Mouse (Mus musculus): ENCODE results near the gene Zfp189.
A peak's percentile ranks its signal among the peaks of the same experiment; 100 is the strongest.
"Not testable (repeated sequence)": the region's sequence is repeated elsewhere in the genome, so short reads cannot be mapped to it uniquely, and the experiment has no call there.

The Zfp189 gene

DNA sequence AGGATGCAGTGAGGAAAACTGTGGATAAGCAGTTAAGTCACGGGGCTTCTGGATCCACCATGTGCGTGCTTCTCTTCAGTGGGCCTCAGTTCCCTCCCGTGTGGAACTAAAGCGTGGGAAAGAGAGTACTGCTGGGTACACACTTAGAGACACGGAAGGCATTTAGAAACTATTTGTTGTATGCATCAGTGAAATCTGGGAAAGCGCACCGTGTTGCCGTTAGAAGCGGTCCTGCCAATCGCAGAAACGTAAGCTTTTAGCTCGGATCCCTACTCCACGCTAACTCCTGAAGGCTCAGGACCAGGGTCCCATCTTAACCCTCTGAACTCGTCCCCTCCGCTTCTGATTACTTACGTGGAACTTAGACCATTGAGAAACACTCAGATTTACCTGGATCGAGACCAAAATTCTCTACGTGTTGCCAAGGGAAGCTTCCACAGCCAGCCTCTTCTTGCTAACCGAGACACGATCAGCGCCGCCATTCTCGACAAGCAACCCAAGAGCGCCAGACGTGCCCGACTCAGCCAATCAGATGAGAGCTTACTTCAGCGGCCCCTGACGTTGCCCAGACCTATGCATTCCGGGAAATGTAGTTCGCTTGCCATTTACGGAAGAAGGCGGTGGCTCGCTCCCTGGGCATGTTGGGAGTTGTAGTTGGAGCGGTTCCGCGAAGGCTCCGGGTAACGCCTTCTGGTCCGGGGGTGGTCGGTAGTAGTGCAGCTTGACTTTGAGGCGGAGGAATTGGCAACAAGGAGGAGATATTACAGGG lies at the start of gene Zfp189, which contains the start of gene Mrpl50:
Gene Zfp189 (plus strand): TSS at position 605 of the 769 bp plus-strand sequence.
Gene Mrpl50 (minus strand): TSS at position 522 of the 769 bp plus-strand sequence.
- peak; percentile 91 for DNase-seq (ENCODE audit: extremely low spot score)

DNA sequence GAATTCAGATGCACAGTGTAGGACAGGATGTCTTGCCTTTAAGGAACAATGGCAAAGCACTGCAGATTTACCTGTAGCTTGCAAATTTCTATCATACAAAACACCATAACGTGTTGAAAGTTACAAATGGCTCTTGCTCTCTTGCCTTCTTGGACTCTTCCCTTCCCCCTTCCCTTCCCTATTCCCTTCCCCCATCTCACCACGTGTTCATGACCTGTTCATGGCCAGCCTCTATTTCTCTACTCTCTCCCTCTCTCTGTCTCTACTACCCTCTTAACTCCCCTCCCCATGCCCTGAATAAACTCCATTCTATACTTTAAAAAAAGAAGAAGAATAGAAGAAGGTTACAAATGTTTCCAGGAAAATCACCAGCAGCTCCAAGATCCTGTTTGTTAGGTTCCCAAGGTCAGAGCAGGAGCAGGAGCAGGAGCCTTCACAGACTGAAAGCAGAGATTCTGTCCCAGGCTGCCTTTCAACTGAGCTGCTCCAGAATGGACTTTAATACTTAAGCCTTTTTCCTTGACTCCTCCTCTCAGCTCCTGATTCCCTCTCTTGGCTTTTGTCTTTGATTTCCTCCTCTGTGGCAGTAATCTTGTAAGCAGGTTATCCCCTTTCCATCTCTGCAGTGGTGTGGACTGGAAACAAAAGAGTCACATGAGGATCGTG lies 47.4 kb upstream of the Zfp189 start, which contains the start of gene Acnat1:
Gene Acnat1 (minus strand): TSS at position 478 of the 666 bp plus-strand sequence.
- DNase-seq (ENCODE audit: extremely low spot score) = no peak

DNA sequence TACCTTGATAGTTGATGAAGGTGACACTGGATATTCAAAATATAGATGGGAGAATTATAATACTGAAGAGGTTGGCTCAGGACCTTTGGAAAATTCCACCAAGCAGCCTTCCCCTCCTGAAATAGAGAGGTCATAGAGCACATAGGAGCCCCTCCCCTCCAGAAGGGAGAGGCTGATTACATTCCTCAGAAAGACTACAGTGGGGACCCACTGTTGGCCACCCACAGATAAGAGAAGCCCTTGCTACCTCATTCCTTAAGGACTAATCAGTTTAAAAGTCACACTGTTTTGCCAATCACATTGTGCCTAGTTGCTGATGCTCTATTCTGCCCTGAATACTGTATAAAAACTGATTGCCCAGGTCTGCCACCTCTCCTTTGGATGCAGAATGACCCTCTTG lies 46.4 kb upstream of the Zfp189 start:
- DNase-seq (ENCODE audit: extremely low spot score) = no peak

DNA sequence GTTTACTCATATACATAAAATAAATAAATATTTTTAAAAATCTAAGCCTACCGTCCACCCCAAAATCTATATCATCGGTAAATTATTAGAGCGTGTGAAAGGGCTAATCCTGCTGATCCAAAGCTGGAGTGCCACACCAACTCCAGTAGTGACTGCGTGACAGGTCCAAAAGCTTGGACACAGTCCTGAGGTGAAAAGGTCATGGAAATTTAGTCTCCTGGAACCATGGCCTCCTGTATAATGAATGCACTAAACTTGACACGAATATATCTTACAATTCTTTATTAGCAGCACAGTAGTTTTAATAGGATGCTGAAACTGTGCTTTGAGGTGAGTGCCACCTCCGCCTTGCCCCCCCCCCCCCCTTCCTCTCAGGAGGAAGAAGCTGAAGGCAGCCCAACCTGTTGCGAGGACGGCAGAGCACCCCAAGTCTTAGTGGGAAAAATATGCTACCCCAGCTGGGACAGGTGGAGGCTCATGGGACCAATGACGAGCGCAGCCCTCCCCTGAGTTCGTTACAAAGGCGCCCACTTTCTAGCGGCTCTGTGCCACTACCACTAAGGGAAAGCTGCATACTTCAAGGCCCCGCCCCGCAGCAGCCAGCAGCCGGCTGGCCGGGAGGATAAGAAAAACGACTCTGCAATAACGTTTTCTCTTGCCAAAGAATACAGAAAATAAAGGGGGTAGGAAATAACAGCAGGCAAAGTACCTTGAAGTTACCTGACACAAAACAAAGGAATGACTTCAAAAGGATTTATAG lies 42.7 kb upstream of the Zfp189 start:
- peak; percentile 40 for DNase-seq (ENCODE audit: extremely low spot score)

DNA sequence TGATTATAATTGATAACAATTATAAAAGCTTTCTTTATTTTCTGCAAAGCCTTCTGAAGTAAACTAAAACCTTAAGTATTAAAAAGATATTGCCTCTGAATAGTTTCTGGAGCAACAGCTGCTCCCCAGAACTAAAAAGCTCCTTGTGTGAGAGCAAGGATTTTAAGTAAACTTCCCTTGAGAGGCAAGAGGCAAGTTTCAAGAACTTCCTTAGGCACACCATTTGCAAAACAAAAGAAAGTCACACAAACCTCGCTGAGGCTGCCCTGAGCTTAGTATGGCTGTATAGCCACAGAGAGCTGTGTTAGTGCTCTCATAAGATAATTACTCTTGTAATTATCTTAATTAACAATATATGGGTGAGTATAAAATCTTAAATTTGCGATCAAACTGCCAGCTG lies 41.9 kb upstream of the Zfp189 start:
- DNase-seq (ENCODE audit: extremely low spot score) = not testable (repeated sequence)

DNA sequence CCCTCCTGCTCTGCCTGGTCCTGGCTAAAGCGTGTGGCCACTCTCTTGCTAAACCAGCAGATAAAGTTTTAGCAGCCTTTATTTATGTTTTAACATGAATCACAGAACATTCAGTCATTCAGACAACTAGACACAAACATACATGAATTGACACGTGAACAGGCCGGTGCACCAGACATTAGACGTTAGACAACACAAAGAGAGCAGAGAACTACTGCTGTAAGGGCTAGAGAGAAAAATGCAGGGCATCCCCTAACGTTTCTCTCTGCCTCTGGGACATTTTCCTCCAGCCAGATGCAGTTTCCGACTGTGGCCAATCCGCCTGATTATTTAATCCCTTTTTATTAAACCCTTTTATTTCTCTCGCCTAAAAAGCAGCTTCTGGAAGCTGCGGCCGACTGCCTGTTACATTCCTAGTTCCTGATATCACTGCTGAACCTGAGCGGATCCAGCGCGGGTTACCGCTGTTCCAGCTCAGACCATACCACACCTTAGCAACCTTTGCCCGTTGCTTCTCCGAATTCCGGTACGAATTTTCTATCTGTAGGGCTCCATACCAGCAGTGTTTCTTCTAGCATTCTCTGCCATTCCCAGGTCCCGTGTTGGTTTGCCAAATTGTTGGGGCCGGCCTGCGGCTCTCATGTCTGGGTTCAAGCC lies 40.7 kb upstream of the Zfp189 start:
- peak; percentile 8 for DNase-seq (ENCODE audit: extremely low spot score)

DNA sequence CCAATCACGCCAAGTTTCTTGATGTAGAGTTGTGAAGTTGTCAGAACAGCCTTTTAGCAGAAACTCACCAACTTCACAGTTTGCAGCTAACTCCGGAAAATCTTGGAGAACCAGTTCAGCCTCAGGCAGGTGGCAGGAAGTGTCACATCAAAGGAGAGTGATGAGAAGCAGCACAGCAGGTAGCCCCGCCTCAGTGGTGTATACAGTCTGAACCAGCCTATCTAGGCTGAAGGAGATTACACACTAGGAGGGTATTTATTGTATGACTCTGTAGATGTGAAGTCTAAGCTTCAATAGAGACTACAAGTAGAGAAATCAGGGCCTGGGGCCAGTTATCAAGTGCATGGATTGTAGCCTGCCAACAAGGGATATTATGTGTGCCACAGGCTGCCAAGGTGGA lies 40.1 kb upstream of the Zfp189 start:
- peak; percentile 4 for DNase-seq (ENCODE audit: extremely low spot score)

DNA sequence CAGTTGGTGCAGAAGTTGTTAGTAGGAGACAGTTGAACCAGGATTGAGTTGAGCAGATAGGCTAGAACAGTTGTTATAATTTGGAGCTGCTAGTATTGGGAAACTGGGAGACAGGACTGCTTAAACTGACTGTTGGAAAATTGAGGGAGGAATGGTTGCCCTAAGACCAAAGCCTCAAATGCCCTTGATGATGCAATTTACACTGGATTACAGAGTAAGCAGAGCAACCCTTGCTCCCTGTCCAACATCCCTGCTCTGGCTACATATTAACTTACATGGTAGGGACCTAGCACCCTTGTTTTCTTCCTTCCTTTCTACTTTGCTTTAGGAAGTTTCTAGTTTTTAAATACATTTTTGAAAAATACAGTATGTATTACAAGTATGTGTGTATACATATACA lies 35.5 kb upstream of the Zfp189 start:
- no peak for DNase-seq (ENCODE audit: extremely low spot score)

DNA sequence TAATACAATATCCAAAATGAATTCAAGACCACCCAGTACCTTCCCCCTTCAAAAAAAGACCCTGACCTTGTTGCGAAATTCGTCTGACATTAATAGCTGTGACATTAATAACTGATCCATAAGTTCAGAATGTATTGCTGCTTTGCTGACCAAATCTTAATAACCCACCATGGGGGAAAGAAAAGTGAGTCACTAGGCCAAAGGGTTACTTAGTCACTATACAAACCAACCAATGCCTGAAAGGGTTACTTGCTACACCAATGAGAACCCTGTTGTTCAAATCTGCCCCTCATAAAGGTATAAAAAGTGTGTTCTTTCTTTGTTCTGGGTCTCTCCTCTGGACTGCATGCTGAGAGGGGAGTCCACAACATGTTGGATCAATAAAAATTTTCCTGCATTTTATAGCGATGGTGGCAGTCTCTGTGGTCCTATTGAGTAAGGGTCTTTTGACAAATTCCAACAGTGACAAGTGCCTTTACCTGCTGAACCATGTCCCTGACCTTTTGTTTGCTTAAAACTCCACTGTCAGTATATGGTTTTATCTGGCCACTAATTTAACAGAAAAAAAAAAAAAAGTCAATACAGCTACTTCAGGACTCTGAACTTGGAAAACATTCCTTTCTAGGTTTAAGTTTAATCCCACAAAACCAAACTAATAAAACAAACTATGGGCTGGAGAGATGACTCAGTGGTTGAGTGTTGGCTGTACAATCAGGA lies 34.9 kb upstream of the Zfp189 start:
- DNase-seq (ENCODE audit: extremely low spot score) = not testable (repeated sequence)

DNA sequence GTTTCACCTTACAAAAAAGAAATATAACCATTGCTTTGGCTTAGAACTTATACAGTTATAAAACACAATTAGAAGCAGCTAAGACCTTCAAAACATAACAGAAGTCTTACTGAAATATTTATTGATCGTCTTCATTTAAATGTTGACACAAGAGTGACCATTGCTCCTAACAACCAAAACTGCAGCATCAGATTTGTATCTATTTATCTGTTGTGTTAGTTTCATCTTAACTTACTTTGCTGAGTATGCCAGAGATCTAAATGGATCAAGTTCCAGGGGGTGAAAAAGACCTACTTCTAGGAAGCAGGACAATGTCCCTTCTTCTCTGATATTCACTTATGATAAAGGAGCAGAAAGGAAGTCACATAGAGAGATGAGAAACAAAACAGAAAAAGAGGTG lies 17.4 kb upstream of the Zfp189 start:
- DNase-seq (ENCODE audit: extremely low spot score) = no peak

DNA sequence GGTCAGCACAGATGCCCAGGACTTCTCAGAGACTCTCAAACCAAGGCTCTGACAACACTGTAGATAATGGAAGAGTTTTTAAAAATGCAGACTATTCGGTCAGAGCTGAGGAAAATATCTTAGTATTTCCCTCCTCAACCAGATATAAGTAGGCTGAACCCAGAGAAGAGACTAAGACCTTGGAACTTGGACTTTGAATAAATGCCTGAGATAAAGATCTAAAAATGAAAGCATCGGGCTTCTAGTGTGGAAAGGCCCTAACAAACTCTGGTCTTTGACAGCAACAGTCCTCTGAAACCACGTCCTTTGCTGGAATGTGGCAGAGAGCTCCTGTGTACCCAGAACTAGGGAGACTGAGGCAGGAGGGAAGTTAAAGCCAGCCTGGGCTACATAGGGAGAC lies 14.6 kb upstream of the Zfp189 start, which contains the start of gene Baat:
Gene Baat (minus strand): TSS at position 172 of the 400 bp plus-strand sequence.
- DNase-seq (ENCODE audit: extremely low spot score) = no peak

DNA sequence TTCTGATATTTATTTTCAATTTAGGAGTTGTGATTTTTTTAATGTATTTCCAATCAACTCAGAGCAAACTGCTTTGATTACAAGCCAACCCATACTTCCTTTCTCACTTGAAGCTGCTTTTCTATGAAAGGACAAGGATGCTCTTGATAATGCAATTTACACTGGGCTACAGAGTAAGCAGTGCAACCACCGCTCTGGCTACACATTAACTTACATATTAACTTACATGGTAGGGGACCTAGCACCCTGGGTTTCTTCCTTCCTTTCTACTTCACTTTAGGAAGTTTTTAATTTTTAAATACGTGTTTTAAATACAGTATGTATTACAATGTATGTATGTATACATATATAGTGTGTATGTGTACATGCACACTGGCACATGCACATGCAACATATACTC lies 11.8 kb upstream of the Zfp189 start:
- DNase-seq (ENCODE audit: extremely low spot score) = no peak

DNA sequence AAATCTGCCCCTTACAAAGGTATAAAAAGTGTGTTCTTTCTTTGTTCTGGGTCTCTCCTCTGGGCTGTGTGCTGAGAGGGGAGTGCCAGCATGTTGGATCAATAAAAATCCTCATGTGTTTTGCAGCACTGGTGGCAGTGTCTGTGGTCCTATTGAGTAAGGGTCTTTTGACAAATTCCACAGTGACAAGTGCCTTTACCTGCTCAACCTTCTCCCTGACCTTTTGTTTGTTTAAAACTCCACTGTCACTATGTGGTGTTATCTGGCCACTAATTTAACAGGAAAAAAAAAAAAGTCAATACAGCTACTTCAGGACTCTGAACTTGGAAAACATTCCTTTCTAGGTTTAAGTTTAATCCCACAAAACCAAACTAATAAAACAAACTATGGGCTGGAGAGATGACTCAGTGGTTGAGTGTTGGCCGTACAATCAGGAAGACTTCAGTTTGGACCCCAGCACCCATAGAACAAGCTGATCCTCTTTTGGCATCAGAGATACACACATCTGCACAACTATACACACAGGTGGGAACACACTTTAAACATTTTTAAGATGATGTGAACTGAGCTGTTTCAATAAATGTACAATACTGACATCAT lies 10.6 kb upstream of the Zfp189 start:
- not testable (repeated sequence) for DNase-seq (ENCODE audit: extremely low spot score)

DNA sequence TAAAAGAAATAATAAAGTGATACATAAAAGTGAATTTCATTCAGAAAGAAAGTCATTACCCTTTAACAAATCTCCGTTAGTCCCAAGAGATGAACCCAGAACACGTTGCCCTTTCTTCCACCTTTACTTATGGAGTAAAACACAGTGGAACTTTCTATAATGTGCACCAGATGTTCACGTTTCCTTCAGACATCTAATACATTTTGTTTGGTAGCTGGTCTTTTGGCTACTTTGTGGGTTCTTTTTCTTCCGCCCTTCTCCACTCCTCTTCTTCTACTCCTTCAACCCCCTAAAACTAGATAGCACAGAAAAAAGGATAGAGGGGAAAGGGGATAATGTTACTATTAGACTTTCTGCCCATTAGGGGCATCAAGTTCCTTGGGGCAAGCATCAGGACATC lies 8.3 kb upstream of the Zfp189 start:
- no peak for DNase-seq (ENCODE audit: extremely low spot score)

DNA sequence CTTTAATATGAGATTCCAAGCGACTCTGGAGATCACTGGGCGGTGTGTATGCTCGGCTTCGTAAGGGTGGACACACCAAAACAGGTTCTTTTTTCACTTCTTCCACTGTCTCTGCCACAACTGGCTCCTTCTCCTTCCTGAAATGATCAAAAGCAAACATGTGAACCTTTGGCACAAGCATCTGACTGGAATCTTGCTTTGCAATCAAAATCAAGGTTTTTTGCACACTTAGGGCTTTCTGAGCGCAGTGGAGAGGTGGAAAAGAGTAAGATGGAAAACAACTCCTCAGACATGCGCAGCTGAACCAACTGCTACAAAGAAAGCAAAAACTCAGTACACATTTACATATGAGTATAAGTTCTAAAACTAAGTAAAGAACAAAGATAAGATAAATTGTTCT lies 6.5 kb upstream of the Zfp189 start:
- no peak for DNase-seq (ENCODE audit: extremely low spot score)

DNA sequence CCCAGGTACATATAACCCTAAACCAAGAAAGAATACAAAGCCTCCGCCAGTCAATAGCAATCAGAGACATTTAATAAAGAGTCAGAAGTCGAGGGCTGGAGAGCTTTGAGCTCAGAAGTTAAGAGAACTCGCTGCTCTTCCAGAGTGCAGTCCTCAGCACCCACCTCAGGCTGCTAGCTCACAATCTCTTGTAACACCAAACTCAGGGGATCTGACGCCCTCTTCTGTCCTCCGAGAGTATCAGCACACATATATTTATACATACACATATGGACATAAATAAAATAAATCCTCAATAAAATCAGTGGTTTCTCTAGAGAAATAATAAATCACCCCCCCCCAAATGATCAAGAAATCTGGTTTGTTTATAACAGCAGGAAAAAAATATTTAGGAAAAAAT lies 1.5 kb upstream of the Zfp189 start:
- DNase-seq (ENCODE audit: extremely low spot score) = no peak

DNA sequence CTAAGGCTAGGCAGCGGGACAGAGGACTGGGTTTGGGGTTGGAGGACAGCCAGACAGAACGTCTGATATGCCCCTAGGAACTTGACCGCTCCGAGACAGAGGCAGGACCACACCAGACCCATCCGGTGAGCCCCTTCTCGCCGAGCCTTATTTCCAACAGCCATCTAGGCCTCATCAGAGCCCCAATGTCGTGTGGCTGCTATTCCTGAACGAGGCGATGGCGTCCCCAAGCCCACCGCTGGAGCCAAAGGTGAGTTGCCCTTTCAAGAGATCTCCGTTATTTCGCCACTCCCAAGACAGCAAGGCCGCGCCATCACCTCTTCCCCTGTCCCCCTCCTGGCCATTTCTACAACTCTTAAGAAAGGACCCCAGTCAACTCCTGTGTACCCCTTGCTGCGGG lies 370 bp downstream of the Zfp189 start:
- DNase-seq (ENCODE audit: extremely low spot score) = no peak

DNA sequence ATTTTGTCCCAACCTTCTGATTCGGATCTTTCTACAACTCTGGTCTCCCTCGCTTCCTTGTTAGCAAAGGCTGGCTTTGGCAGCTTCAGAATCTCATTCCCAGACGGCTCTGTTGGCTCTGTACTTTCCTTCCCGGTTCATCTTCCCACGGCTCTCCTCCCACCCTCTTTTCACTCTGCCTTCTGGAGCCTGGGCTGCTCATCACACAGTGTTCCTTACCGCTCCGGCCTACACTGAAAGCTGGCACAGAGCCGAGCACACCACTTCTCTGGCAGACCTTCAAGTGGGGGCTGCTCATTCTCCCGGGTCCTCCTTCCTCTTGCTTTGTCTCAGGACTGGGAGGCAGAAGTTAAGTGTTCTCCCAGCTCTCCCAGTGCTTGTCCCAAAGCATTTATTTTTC lies 1.6 kb downstream of the Zfp189 start:
- no peak for DNase-seq (ENCODE audit: extremely low spot score)

DNA sequence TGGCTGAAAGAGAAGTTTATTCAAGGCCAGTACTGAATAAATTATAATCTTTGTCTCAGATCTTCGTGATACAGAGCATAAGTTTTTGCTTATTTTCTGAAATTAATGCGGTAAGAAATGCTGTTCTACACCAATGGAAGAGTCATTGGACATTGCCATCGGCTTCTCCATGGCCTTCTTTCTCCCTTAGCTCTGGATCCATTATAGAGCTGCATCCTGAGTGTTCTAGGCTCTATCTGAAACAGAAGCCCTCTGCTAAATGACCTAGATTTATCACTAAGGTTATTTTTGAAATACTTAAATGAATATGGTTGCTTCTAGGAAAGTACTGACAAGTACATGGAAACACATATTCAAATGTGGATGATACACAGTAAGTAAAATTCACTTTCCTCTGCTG lies 14.1 kb downstream of the Zfp189 start:
- DNase-seq (ENCODE audit: extremely low spot score) = no peak

DNA sequence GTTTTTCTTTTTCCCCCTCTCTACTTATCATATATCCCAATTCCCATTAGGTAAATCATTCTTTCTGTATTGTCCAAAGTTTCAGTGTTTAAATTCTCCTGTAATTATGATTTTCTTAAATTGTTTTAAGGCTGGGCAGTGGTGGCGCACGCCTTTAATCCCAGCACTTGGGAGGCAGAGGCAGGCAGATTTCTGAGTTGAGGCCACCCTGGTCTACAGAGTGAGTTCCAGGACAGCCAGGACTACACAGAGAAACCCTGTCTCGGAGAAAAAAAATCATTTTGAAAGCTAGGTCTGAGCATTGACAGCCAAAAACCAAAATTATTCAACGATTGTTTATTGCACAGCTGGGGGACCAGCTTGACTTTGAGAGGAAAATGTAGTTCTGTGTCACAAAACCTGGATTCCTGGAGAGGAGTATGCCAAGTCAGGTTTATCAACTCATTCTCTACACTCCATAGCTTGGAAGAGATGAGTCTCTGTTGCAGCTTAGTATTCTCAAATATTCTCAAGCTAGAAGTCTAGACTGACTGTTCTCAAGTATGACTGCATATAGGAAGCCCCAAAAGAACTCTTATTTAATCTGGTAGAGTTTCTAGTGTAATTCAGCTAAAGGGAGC lies 14.8 kb downstream of the Zfp189 start:
- DNase-seq (ENCODE audit: extremely low spot score) = no peak
